In genomic region chr3:54617298-54617697, GRCm38 (mm10) we compare ENCODE assay signal across 22 mouse cellular contexts.
DNase-seq lines count a peak whose midpoint lies in the region; ATAC-seq and TF ChIP-seq lines count a peak whose summit lies in the region.
"Had no signal": no experiment of that assay in that cellular context is flagged by ENCODE, and none has a peak within 500 bp of the region (broad histone marks: within the 10 kb centered on the region; RNA-seq: fewer than 3 reads in every experiment).

No protein-coding gene starts in this region.

- H3K27ac ChIP-seq in heart, embryonic 11.5 days (ENCODE audit: low read depth, low read length), result no peak overlapping the region
- no peak overlapping the region for H3K27ac ChIP-seq in CH12.LX (ENCODE audit: insufficient read depth, low read depth)

- TF ChIP-seq EP300 in CH12.LX (IDR thresholded peaks at IDR 0.05; ENCODE audit: low read length), result peak; percentile 76

- no peak overlapping the region for H3K4me3 ChIP-seq in heart, embryonic 11.5 days (ENCODE audit: low read depth, low read length)
- no peak overlapping the region for H3K4me3 ChIP-seq in CH12.LX (replicated peaks in 1 of 3; ENCODE audit: low read depth in 2 of 3, low read length in 2 of 3, poor library complexity in 1 of 3)

- H3K9ac ChIP-seq in heart, embryonic 11.5 days (ENCODE audit: low read depth, low read length), result no peak overlapping the region
- H3K9ac ChIP-seq in CH12.LX (ENCODE audit: insufficient read depth, low read depth), result no peak overlapping the region

- no peak for TF ChIP-seq RAD21 in CH12.LX (IDR thresholded peaks at IDR 0.05; ENCODE audit: low read depth, low read length)

- no peaks in the 10 kb centered on the region for H3K27me3 ChIP-seq in heart, embryonic 11.5 days (ENCODE audit: control insufficient read depth, insufficient read depth, low read length)
- H3K27me3 ChIP-seq in CH12.LX (replicated peaks), result no peaks in the 10 kb centered on the region
- H3K27me3 ChIP-seq: Patski had no signal

- WGBS in heart, embryonic 11.5 days (ENCODE audit: insufficient replicate concordance), result 86% methylated on average over 4 of the region's 4 CpGs

- no peak overlapping the region for H3K4me2 ChIP-seq in heart, embryonic 11.5 days
- no peak overlapping the region for H3K4me2 ChIP-seq in CH12.LX (ENCODE audit: insufficient read depth, low read depth, poor library complexity, severe bottlenecking)

- in situ Hi-C loops in CH12.LX (cut with MboI; ENCODE audit: low pct_ligation_motif_present, low pct_unique_long_range_greater_than_20kb, low sequenced_read_pairs), result no loop called here

- no peak for TF ChIP-seq POLR2A in CH12.LX (IDR thresholded peaks at IDR 0.05; ENCODE audit: low read depth, low read length)

- no peak for ATAC-seq in heart, embryonic 11.5 days (replicated peaks; ENCODE audit: insufficient number of reproducible peaks, low FRiP score, low TSS enrichment)
- ATAC-seq: activated CD4-positive, CD25-positive, alpha-beta regulatory T cell, adult 4 months; CD4-positive, CD25-positive, alpha-beta regulatory T cell, adult 4 months; Patski had no signal

- no peaks in the 10 kb centered on the region for H3K36me3 ChIP-seq in heart, embryonic 11.5 days (ENCODE audit: control insufficient read depth, insufficient read depth, low read length)
- H3K36me3 ChIP-seq in CH12.LX (replicated peaks in 1 of 2; ENCODE audit: control insufficient read depth in 1 of 2, insufficient read depth in 1 of 2, low read length in 1 of 2), result no peaks in the 10 kb centered on the region
- H3K36me3 ChIP-seq: G1E had no signal

- TF ChIP-seq CTCF in CH12.LX (conservative IDR thresholded peaks at IDR 0.05 in 1 of 2, IDR thresholded peaks at IDR 0.05 in 1 of 2; ENCODE audit: low read depth in 2 of 2, low read length in 2 of 2), result no peak

- H3K79me2 ChIP-seq in CH12.LX (replicated peaks; ENCODE audit: control insufficient read depth, extremely low read depth, insufficient read depth, poor library complexity, severe bottlenecking), result no peaks in the 10 kb centered on the region

- DNase-seq in heart, adult 11 months, result peak; percentile 2
- peak; percentile 31 for DNase-seq in CD4-positive helper T cell, adult 2 months (ENCODE audit: low read depth, low spot score)
- peak; percentile 52 for DNase-seq in CH12.LX (ENCODE audit: extremely low read depth)
- no peak for DNase-seq in right cerebral cortex, postnatal 14 days
- DNase-seq in ovary, postnatal 10 days (ENCODE audit: low spot score), result no peak
- DNase-seq: adrenal gland, adult 2 months; adrenal gland, adult 8-10 months; adrenal gland, postnatal 10 days; adrenal gland, postnatal 14 days; adrenal gland, postnatal 25 days; adrenal gland, postnatal 36 days; B cell, adult 2 months; cerebellum, adult 11 months; cerebellum, adult 11-12 months; cerebellum, adult 18-20 months; cerebellum, adult 2 months; cerebellum, adult 8-10 months had no signal

- H3K4me1 ChIP-seq in heart, embryonic 11.5 days (ENCODE audit: control insufficient read depth, insufficient read depth, low read length), result no peaks in the 10 kb centered on the region
- H3K4me1 ChIP-seq in CH12.LX (ENCODE audit: control insufficient read depth in 1 of 2, insufficient read depth in 2 of 2), result 0 out of 4 replicates have a peak, but pooled peaks cover 0 to 4% of the 10 kb centered on the region in 2 experiments

- H3K9me3 ChIP-seq in heart, embryonic 11.5 days (replicated peaks; ENCODE audit: control insufficient read depth, low read length), result 0 out of 2 replicates have a peak, but pooled peaks cover 2% of the 10 kb centered on the region
- peaks cover 7% of the 10 kb centered on the region for H3K9me3 ChIP-seq in CH12.LX (replicated peaks; ENCODE audit: low read length)

- dilution Hi-C loops in CH12.LX (cut with MboI; ENCODE audit: extremely low pct_ligation_motif_present, extremely low pct_unique_long_range_greater_than_20kb, low sequenced_read_pairs), result no loop called here

TF ChIP-seq in CH12.LX, 34 proteins besides CTCF, POLR2A, EP300 and RAD21:
- peak; percentile 62 for TF ChIP-seq ETS1 (conservative IDR thresholded peaks at IDR 0.05; ENCODE audit: low read depth, low read length)
- TF ChIP-seq TCF12 (IDR thresholded peaks at IDR 0.05; ENCODE audit: low read depth, low read length), result no peak
- TF ChIP-seq ZC3H11A (IDR thresholded peaks at IDR 0.05; ENCODE audit: low read depth, low read length), result no peak
- TF ChIP-seq SMC3 (IDR thresholded peaks at IDR 0.05; ENCODE audit: low read depth, low read length), result no peak
- no peak for TF ChIP-seq POLR2AphosphoS2 (IDR thresholded peaks at IDR 0.05; ENCODE audit: low read depth, low read length)
- TF ChIP-seq JUND (conservative IDR thresholded peaks at IDR 0.05; ENCODE audit: low read depth, low read length), result no peak; the same call in 1 of the 2 replicates
- TF ChIP-seq MXI1 (IDR thresholded peaks at IDR 0.05; ENCODE audit: low read depth, low read length), result no peak
- no peak for TF ChIP-seq JUN (IDR thresholded peaks at IDR 0.05; ENCODE audit: insufficient read depth, low read depth, low read length)
- TF ChIP-seq MAZ (IDR thresholded peaks at IDR 0.05; ENCODE audit: low read depth, low read length), result no peak
- no peak for TF ChIP-seq KAT2A (IDR thresholded peaks at IDR 0.05; ENCODE audit: insufficient replicate concordance, low read length)
- peak; percentile 67 for TF ChIP-seq BHLHE40 (IDR thresholded peaks at IDR 0.05; ENCODE audit: low read depth, low read length)
- TF ChIP-seq CHD1 (IDR thresholded peaks at IDR 0.05; ENCODE audit: low read depth, low read length), result no peak
- peak; percentile 65 for TF ChIP-seq IRF4 (IDR thresholded peaks at IDR 0.05; ENCODE audit: low read depth, low read length)
- TF ChIP-seq ZMIZ1 (IDR thresholded peaks at IDR 0.05; ENCODE audit: low read depth, low read length), result no peak
- TF ChIP-seq MAX (IDR thresholded peaks at IDR 0.05; ENCODE audit: low read length), result no peak
- no peak for TF ChIP-seq GABPA (IDR thresholded peaks at IDR 0.05; ENCODE audit: insufficient replicate concordance, low read depth, low read length)
- TF ChIP-seq CHD2 (IDR thresholded peaks at IDR 0.05; ENCODE audit: low read length), result no peak
- no peak for TF ChIP-seq RCOR1 (conservative IDR thresholded peaks at IDR 0.05; ENCODE audit: low read depth, low read length)
- TF ChIP-seq MEF2A (IDR thresholded peaks at IDR 0.05; ENCODE audit: borderline replicate concordance, low read depth, low read length), result peak; percentile 57; the same call in 1 of the 2 replicates
- no peak for TF ChIP-seq NELFE (IDR thresholded peaks at IDR 0.05; ENCODE audit: low read depth, low read length)
- TF ChIP-seq TBP (conservative IDR thresholded peaks at IDR 0.05; ENCODE audit: low read depth, low read length), result no peak
- TF ChIP-seq MYC (IDR thresholded peaks at IDR 0.05; ENCODE audit: low read depth, low read length), result no peak
- no peak for TF ChIP-seq ZNF384 (IDR thresholded peaks at IDR 0.05; ENCODE audit: low read depth, low read length)
- TF ChIP-seq MAFK (IDR thresholded peaks at IDR 0.05; ENCODE audit: insufficient replicate concordance, low read length), result peak; percentile 74
- no peak for TF ChIP-seq USF1 (IDR thresholded peaks at IDR 0.05; ENCODE audit: low read depth, low read length)
- no peak for TF ChIP-seq E2F4 (IDR thresholded peaks at IDR 0.05; ENCODE audit: insufficient replicate concordance, low read depth, low read length)
- TF ChIP-seq UBTF (IDR thresholded peaks at IDR 0.05; ENCODE audit: low read depth, low read length), result no peak
- peak; percentile 29; the same call in 1 of the 2 replicates for TF ChIP-seq SIN3A (IDR thresholded peaks at IDR 0.05; ENCODE audit: low read length)
- TF ChIP-seq HCFC1 (IDR thresholded peaks at IDR 0.05; ENCODE audit: low read depth, low read length), result no peak
- no peak for TF ChIP-seq ZKSCAN1 (IDR thresholded peaks at IDR 0.05; ENCODE audit: borderline replicate concordance, low read depth, low read length)
- no peak for TF ChIP-seq USF2 (conservative IDR thresholded peaks at IDR 0.05; ENCODE audit: low read depth, low read length)
- TF ChIP-seq PAX5 (IDR thresholded peaks at IDR 0.05; ENCODE audit: low read length), result no peak
- TF ChIP-seq NRF1 (IDR thresholded peaks at IDR 0.05; ENCODE audit: low read depth, low read length), result no peak
- TF ChIP-seq ELF1 (IDR thresholded peaks at IDR 0.05; ENCODE audit: low read depth, low read length), result no peak
TF ChIP-seq in CH12.LX: peak in this region for 6.

Comparison
In these comparisons a context has a peak if more than half of its experiments do, and no peak if none do; other contexts are left out.
1. DNase-seq: peak in heart, adult 11 months (single experiment), CD4-positive helper T cell, adult 2 months (single experiment) and CH12.LX (single experiment); none in right cerebral cortex, postnatal 14 days (single experiment) and ovary, postnatal 10 days (single experiment).